Mouse (Mus musculus) intestine, postnatal 0 days (tissue): ENCODE results near the gene Tap1. TPM values are rescaled to one million over a fixed set of nuclear protein-coding genes. Genes with fewer than 3 reads are reported as not detected.

ENCODE experiments used
- ATAC-seq: fragments of 200-750 bp; cut with Nextera tagmentation; 2 replicates; pipeline ENCODE4 v1.8.0; 2017; ENCODE audit warnings: mild to moderate bottlenecking, moderate TSS enrichment, moderate library complexity
- H3K27ac ChIP-seq: fragments of 300-500 bp; sonication (generic); 2 replicates; pipeline ENCODE4 v1.5.1; 2014; ENCODE audit warnings: mild to moderate bottlenecking, low read depth, low read length, moderate library complexity
- H3K27me3 ChIP-seq: fragments of 300-500 bp; sonication (generic); replicated peaks from 2 replicates; pipeline ENCODE4 v1.6.1; 2014; ENCODE audit warnings: low read length, mixed read lengths; ENCODE audit not compliant: control insufficient read depth, insufficient read depth
- H3K36me3 ChIP-seq: fragments of 300-500 bp; sonication (generic); 2 replicates; pipeline ENCODE4 v1.6.1; 2014; ENCODE audit warnings: mild to moderate bottlenecking, moderate library complexity; ENCODE audit not compliant: control insufficient read depth, insufficient read depth
- H3K4me1 ChIP-seq: fragments of 300-500 bp; sonication (generic); replicated peaks from 2 replicates; pipeline ENCODE4 v1.6.1; 2014; ENCODE audit warnings: antibody characterized with exemption, low read length, mixed read lengths; ENCODE audit not compliant: control insufficient read depth, insufficient read depth
- H3K4me2 ChIP-seq: fragments of 300-500 bp; sonication (generic); replicated peaks from 2 replicates; pipeline ENCODE4 v1.6.1; 2014; ENCODE audit warnings: low read depth, mild to moderate bottlenecking, moderate library complexity
- H3K4me3 ChIP-seq: fragments of 300-500 bp; sonication (generic); 2 replicates; pipeline ENCODE4 v1.5.1; 2014; ENCODE audit warnings: low read depth, low read length
- H3K9ac ChIP-seq: fragments of 300-500 bp; sonication (generic); 2 replicates; pipeline ENCODE4 v1.6.1; 2014; ENCODE audit warnings: mild to moderate bottlenecking, low read depth, low read length
- H3K9me3 ChIP-seq: fragments of 300-500 bp; sonication (generic); 2 replicates; pipeline ENCODE4 v1.6.1; 2016; ENCODE audit warnings: mixed run types; ENCODE audit not compliant: control insufficient read depth
- CTCF ChIP-seq: sonication (generic); IDR thresholded peaks from 2 replicates; pipeline ENCODE4 v1.5.1; 2016; ENCODE audit warnings: low read depth, mild to moderate bottlenecking, control low read depth, antibody characterized with exemption, moderate library complexity
- WGBS: fragments of 180-500 bp; shearing (Covaris S2); extraction: QIAGEN DNeasy Blood & Tissue Kit; methylation state at CpG from one replicate; pipeline ENCODE4 v1.1.7; 2014; 5-methylcytosine and 5-hydroxymethylcytosine counted together
- polyA plus RNA-seq: library from polyadenylated mRNA; unstranded; fragments of >200 nt; fragmentation: Nextera tagmentation; extraction: Ambion mirVana; gene quantifications from 2 replicates; pipeline ENCODE4 v1.2.1, GENCODE M21; 2015

Tap1 gene
- polyA plus RNA-seq: 14.1 and 15.0 TPM in 2 replicates

- Histone ChIP-seq H3K36me3 (no peaks in the 10 kb centered on the region; the same call in 1 of the 2 replicates), H3K4me3 (peak within 1 kb of the TSS; percentile 65), H3K9me3 (no peaks in the 10 kb centered on the region), H3K4me2 (peak within 1 kb of the TSS; percentile 98), H3K27me3 (no peaks in the 10 kb centered on the region), H3K27ac (peak within 1 kb of the TSS; percentile 77), H3K9ac (peak within 1 kb of the TSS; percentile 70), H3K4me1 (no peaks in the 10 kb centered on the region; the same call in 1 of the 2 replicates)
- under 1% methylated on average over 46 of the region's 46 CpGs for WGBS
- no peak for TF ChIP-seq CTCF
- peak; percentile 95 for ATAC-seq
Observed at GRCm38 (mm10) chr17:34187261-34187916, at the start of gene Tap1, which contains the start of gene Psmb9. Gene Tap1 (plus strand): TSS chr17:34187553. Gene Psmb9 (minus strand): TSS chr17:34187764.

- Histone ChIP-seq H3K4me1 (0 out of 2 replicates have a peak, but pooled peaks cover 2% of the 10 kb centered on the region), H3K36me3 (no peaks in the 10 kb centered on the region), H3K9me3 (no peaks in the 10 kb centered on the region), H3K4me2 (no peak overlapping the region), H3K27me3 (peaks cover 29% of the 10 kb centered on the region; the same call in 1 of the 2 replicates), H3K4me3 (no peak overlapping the region), H3K9ac (no peak overlapping the region), H3K27ac (no peak overlapping the region)
- no peak for ATAC-seq
- TF ChIP-seq CTCF: no peak
- 73% methylated on average over 7 of the region's 7 CpGs for WGBS
Observed at GRCm38 (mm10) chr17:34137601-34138000, 49.8 kb upstream of the Tap1 start.

DNA sequence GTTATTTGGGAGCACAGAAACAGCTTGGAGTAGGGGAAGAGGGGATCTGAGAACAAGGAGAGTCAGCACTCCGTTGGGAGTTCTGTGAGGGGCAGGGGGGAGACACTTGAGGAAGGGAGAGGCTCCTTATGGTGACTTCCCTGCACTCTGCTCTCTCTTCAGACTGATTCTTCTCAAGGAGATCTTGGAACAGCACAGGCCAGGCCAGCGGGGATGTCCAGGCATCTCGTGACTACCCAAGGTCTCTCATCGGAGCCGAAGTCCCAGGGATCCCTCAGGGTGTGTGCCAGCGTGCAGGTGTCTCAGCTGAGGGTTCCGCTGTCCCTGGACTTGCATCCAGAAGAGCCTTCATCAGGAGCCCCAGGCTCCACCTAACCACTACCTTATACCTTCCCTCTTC is 48.7 kb upstream of the Tap1 start:
- no peak for ATAC-seq
- H3K9me3 ChIP-seq: no peaks in the 10 kb centered on the region
- H3K27me3 ChIP-seq: peaks cover 29% of the 10 kb centered on the region; the same call in 1 of the 2 replicates
- no peak overlapping the region for H3K9ac ChIP-seq
- no peak overlapping the region for H3K4me2 ChIP-seq
- H3K4me3 ChIP-seq: no peak overlapping the region
- H3K27ac ChIP-seq: no peak overlapping the region
- H3K4me1 ChIP-seq: 0 out of 2 replicates have a peak, but pooled peaks cover 2% of the 10 kb centered on the region
- H3K36me3 ChIP-seq: no peaks in the 10 kb centered on the region
- WGBS: 78% methylated on average over 7 of the region's 7 CpGs
- no peak for TF ChIP-seq CTCF

DNA sequence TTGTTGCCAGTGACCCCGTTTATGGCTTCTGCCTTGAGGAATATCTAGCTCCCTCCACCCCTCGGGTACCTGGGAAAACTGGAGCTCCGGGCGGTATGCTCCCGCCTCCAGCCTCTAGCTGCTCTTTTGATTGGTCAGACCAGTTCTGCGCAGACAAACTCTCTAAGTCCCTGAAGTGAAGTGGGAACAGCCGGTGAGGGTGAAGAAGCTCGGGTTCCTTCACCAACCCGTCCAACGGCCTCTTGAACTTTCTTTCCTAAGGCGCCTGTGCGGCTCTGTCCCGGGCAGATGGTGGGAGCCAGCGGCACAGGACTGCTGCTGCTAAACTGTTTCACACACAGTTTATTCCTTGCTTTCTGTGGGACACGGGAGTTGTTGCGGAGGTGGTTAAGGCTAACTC is 47.9 kb upstream of the Tap1 start:
- no peaks in the 10 kb centered on the region for H3K9me3 ChIP-seq
- TF ChIP-seq CTCF: no peak
- H3K9ac ChIP-seq: no peak overlapping the region; the same call in 1 of the 2 replicates
- 0 out of 2 replicates have a peak, but pooled peaks cover 2% of the 10 kb centered on the region for H3K4me1 ChIP-seq
- WGBS: 4% methylated on average over 16 of the region's 16 CpGs
- H3K27me3 ChIP-seq: peaks cover 29% of the 10 kb centered on the region; the same call in 1 of the 2 replicates
- no peaks in the 10 kb centered on the region for H3K36me3 ChIP-seq
- H3K4me2 ChIP-seq: peak overlapping the region; percentile 74
- ATAC-seq: no peak
- H3K4me3 ChIP-seq: peak overlapping the region; percentile 29
- H3K27ac ChIP-seq: no peak overlapping the region

DNA sequence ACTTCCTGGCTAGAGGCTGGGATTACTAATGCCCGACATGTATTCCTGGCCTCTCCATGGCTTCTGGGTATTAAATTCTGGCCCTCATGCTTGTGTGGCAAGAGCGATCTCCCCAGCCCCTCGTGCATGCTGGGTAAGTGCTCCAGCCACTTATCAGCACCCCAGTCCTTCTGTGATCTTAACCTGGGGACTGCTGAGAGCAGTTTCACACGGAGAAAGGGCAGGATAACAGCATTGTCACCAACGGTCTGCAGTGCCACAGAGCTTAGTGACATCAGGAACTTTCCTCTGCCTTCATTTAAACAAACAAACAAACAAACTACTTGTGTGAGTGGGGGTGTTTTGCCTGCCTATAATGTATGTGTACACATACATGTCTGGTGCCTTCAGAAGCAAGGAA is 47.1 kb upstream of the Tap1 start:
- H3K4me3 ChIP-seq: no peak overlapping the region
- H3K36me3 ChIP-seq: no peaks in the 10 kb centered on the region
- H3K4me2 ChIP-seq: 0 out of 2 replicates have a peak overlapping the region, but pooled peaks have one; percentile 74
- H3K27me3 ChIP-seq: peaks cover 29% of the 10 kb centered on the region; the same call in 1 of the 2 replicates
- no peak overlapping the region for H3K27ac ChIP-seq
- WGBS: 7% methylated on average over 5 of the region's 5 CpGs
- 0 out of 2 replicates have a peak, but pooled peaks cover 2% of the 10 kb centered on the region for H3K4me1 ChIP-seq
- no peaks in the 10 kb centered on the region for H3K9me3 ChIP-seq
- ATAC-seq: no peak
- no peak overlapping the region for H3K9ac ChIP-seq
- TF ChIP-seq CTCF: no peak

DNA sequence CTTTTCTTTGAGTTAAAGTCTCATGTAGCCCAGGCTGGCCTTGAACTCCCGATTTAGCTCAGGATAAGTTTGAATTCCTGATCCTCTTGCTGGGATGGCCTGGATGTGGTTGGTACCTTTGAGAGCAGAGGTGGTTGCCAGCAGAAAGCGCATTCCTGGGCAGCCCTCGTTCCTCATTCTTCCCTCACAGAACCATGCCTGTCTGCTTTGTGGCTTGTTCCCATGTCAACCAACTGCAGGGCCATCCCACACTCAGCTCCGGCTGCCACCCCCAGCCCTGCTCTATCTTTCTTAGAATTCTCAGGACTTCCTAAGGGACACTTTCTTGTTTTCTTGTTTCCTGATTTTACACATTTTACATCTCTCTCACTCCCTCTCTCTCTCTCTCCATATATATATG is 45.9 kb upstream of the Tap1 start:
- no peak for TF ChIP-seq CTCF

More for the DNA sequence above, 45.9 kb upstream of the Tap1 start:
- H3K4me2 ChIP-seq: no peak overlapping the region
- H3K4me3 ChIP-seq: no peak overlapping the region
- ATAC-seq: no peak
- H3K4me1 ChIP-seq: 0 out of 2 replicates have a peak, but pooled peaks cover 2% of the 10 kb centered on the region
- H3K27me3 ChIP-seq: peaks cover 29% of the 10 kb centered on the region; the same call in 1 of the 2 replicates
- no peaks in the 10 kb centered on the region for H3K36me3 ChIP-seq
- no peak overlapping the region for H3K9ac ChIP-seq
- WGBS: 61% methylated on average over 4 of the region's 4 CpGs
- no peaks in the 10 kb centered on the region for H3K9me3 ChIP-seq
- no peak overlapping the region for H3K27ac ChIP-seq
